18 mouse cellular contexts compared by ENCODE assay signal in genomic region chr5:75598491-75598890, GRCm38 (mm10).
"Had no signal": no experiment of that assay in that cellular context is flagged by ENCODE, and none has a peak within 500 bp of the region (broad histone marks: within the 10 kb centered on the region; RNA-seq: fewer than 3 reads in every experiment).

No protein-coding gene starts in this region.

- ATAC-seq: liver, postnatal 0 days; lung, postnatal 0 days; midbrain, embryonic 13.5 days had no signal

- H3K36me3 ChIP-seq: limb, embryonic 12.5 days; limb, embryonic 15.5 days; midbrain, embryonic 13.5 days had no signal

- H3K4me3 ChIP-seq: limb, embryonic 12.5 days; limb, embryonic 15.5 days; midbrain, embryonic 13.5 days had no signal

- H3K27me3 ChIP-seq: limb, embryonic 12.5 days; limb, embryonic 15.5 days had no signal

- H3K9me3 ChIP-seq: limb, embryonic 12.5 days; limb, embryonic 15.5 days; midbrain, embryonic 13.5 days had no signal

- DNase-seq: kidney, adult 9 months; kidney, postnatal 14 days; kidney, postnatal 4 days; left cerebral cortex, postnatal 4 days; liver, postnatal 0 days; lung, embryonic 14.5 days; right cerebral cortex, postnatal 14 days; right cerebral cortex, postnatal 4 days; thymus, adult 2 months; thymus, postnatal 25 days had no signal

- H3K27ac ChIP-seq: limb, embryonic 12.5 days; limb, embryonic 15.5 days; liver, embryonic 14.5 days; macrophage; midbrain, embryonic 13.5 days; stomach, postnatal 0 days had no signal

- H3K9ac ChIP-seq: limb, embryonic 12.5 days; limb, embryonic 15.5 days; liver, embryonic 14.5 days; liver, postnatal 0 days; lung, embryonic 14.5 days; midbrain, embryonic 13.5 days had no signal

- H3K4me2 ChIP-seq: limb, embryonic 12.5 days; limb, embryonic 15.5 days; liver, embryonic 11.5 days; lung, embryonic 14.5 days; midbrain, embryonic 13.5 days had no signal
